16 mouse cellular contexts compared by ENCODE assay signal in genomic region chrX:144523239-144523638, GRCm38 (mm10).
"Had no signal": no experiment of that assay in that cellular context is flagged by ENCODE, and none has a peak within 500 bp of the region (broad histone marks: within the 10 kb centered on the region; RNA-seq: fewer than 3 reads in every experiment).

No protein-coding gene starts in this region.

- H3K27me3 ChIP-seq: midbrain, embryonic 12.5 days; neural tube, embryonic 12.5 days; stomach, embryonic 15.5 days had no signal

- ATAC-seq: midbrain, embryonic 16.5 days had no signal

- H3K27ac ChIP-seq: midbrain, embryonic 10.5 days; midbrain, embryonic 12.5 days; neural tube, embryonic 12.5 days; stomach, embryonic 15.5 days; stomach, postnatal 0 days had no signal

- DNase-seq: lung, adult 18-20 months; lung, embryonic 14.5 days; lung, postnatal 10 days; lung, postnatal 4 days; midbrain, embryonic 14.5 days; right cerebral cortex, postnatal 14 days; thymus, adult 2 months; thymus, postnatal 25 days; thymus, postnatal 4 days had no signal

- H3K4me3 ChIP-seq: midbrain, embryonic 10.5 days; midbrain, embryonic 12.5 days; myocyte; neural tube, embryonic 12.5 days; stomach, embryonic 15.5 days had no signal

- H3K9me3 ChIP-seq: midbrain, embryonic 10.5 days; midbrain, embryonic 12.5 days; neural tube, embryonic 12.5 days; stomach, embryonic 15.5 days had no signal

- H3K36me3 ChIP-seq: midbrain, embryonic 10.5 days; midbrain, embryonic 12.5 days; neural tube, embryonic 12.5 days; stomach, embryonic 15.5 days had no signal

- H3K4me1 ChIP-seq: midbrain, embryonic 10.5 days; midbrain, embryonic 12.5 days; neural tube, embryonic 12.5 days; stomach, embryonic 15.5 days had no signal

- H3K4me2 ChIP-seq: lung, embryonic 14.5 days; midbrain, embryonic 12.5 days; neural tube, embryonic 12.5 days; stomach, embryonic 15.5 days had no signal

- H3K9ac ChIP-seq: lung, embryonic 14.5 days; midbrain, embryonic 12.5 days; neural tube, embryonic 12.5 days; stomach, embryonic 15.5 days had no signal
